Mouse (Mus musculus): ENCODE results near the gene Dtx3. TPM values are rescaled to one million over a fixed set of nuclear protein-coding genes. Genes with fewer than 3 reads are reported as not detected.
A peak's percentile ranks its signal among the peaks of the same experiment; 100 is the strongest.

Dtx3 gene
- polyA plus RNA-seq, 1 experiment from 2014 or later = 72.9 TPM

DNA sequence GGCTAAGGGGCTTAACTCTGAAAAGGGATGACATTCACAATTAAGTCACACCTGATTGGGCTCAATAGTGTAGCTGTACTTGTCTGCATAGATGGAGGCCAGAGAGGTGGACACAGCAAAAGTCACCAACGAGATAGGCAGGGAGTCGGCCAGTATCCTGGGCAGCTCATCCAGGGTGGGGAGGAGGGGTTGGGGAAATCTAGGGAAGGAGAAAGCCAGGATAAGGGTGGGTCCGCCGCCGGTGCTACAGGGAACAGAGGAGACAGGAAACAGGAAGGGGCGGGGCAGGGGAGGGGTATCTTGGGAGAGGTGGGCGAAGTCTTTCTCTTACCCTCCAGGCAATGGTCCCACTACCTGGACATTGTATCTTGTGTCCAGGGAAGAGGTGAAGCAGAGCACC lies 18.8 kb downstream of the Dtx3 start:
- H3K36me3 ChIP-seq (ENCODE audit: control insufficient read depth, insufficient read depth, low read length) = no peaks in the 10 kb centered on the region
- no peak overlapping the region for H3K9ac ChIP-seq (ENCODE audit: low read length)
- H3K27me3 ChIP-seq (ENCODE audit: control insufficient read depth, insufficient read depth, low read depth, low read length) = peaks cover 55% of the 10 kb centered on the region
- no peaks in the 10 kb centered on the region for H3K9me3 ChIP-seq (ENCODE audit: control insufficient read depth, low read length)
- WGBS = 8% methylated on average over 7 of the region's 7 CpGs
- H3K4me1 ChIP-seq (replicated peaks; ENCODE audit: control insufficient read depth, insufficient read depth, low read length) = peaks cover 12% of the 10 kb centered on the region
- H3K27ac ChIP-seq (ENCODE audit: low read length) = no peak overlapping the region
- no peak overlapping the region for H3K4me2 ChIP-seq (ENCODE audit: low read depth, low read length)
- ATAC-seq (ENCODE audit: low read depth) = no peak
- H3K4me3 ChIP-seq (ENCODE audit: low read length) = no peak overlapping the region

DNA sequence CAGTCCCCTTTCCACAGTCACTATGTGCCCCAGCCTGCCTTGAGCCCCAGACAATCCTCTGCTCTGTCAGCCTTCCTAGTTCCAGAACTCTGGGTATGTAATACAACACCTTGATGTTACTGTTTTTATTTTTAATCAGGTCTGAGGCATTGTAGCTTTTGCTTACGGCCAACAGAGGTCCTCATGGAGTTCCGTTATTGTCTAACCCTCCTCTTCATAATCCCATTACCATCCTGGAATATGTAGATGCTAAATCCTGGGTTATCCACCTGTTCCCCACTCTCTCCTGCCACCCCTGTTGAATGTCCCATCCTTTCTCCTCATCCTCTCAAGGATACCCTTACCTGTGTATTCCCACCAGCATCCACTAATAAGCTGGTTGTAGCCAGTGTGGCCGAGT lies 19.3 kb downstream of the Dtx3 start:
- Histone ChIP-seq H3K27me3 (ENCODE audit: control insufficient read depth, insufficient read depth, low read depth, low read length) (peaks cover 55% of the 10 kb centered on the region), H3K4me3 (ENCODE audit: low read length) (no peak overlapping the region), H3K4me2 (ENCODE audit: low read depth, low read length) (no peak overlapping the region), H3K36me3 (ENCODE audit: control insufficient read depth, insufficient read depth, low read length) (no peaks in the 10 kb centered on the region), H3K27ac (ENCODE audit: low read length) (no peak overlapping the region), H3K4me1 (replicated peaks; ENCODE audit: control insufficient read depth, insufficient read depth, low read length) (peaks cover 12% of the 10 kb centered on the region), H3K9me3 (ENCODE audit: control insufficient read depth, low read length) (no peaks in the 10 kb centered on the region), H3K9ac (ENCODE audit: low read length) (no peak overlapping the region)
- ATAC-seq (ENCODE audit: low read depth) = no peak
- WGBS = 32% methylated on average over 3 of the region's 3 CpGs

DNA sequence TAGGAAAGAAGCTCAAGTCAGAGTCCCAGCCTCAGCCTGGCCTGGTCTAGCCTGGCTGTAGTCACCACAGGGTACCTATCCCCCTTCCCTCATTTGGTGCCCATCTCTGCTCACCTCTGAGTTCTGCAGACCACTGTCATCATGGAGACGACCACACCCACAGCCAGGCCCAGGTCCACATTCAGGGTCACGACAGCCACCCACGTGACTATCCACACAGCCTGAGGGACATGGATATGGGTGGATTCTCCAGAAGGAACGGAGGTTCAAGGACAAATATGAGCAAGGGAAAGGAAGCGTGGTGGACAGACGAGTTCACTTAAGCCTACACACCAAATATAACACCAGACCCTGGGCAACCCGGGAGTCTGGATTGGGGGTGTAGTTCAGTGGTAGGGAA lies 21.4 kb downstream of the Dtx3 start:
- Histone ChIP-seq H3K36me3 (ENCODE audit: control insufficient read depth, insufficient read depth, low read length) (no peaks in the 10 kb centered on the region), H3K9me3 (ENCODE audit: control insufficient read depth, low read length) (no peaks in the 10 kb centered on the region), H3K4me1 (replicated peaks; ENCODE audit: control insufficient read depth, insufficient read depth, low read length) (peaks cover 18% of the 10 kb centered on the region), H3K4me3 (ENCODE audit: low read length) (no peak overlapping the region), H3K9ac (ENCODE audit: low read length) (no peak overlapping the region), H3K27me3 (ENCODE audit: control insufficient read depth, insufficient read depth, low read depth, low read length) (peaks cover 52% of the 10 kb centered on the region), H3K27ac (ENCODE audit: low read length) (no peak overlapping the region), H3K4me2 (ENCODE audit: low read depth, low read length) (no peak overlapping the region)
- ATAC-seq (ENCODE audit: low read depth) = no peak
- WGBS = 78% methylated on average over 7 of the region's 7 CpGs

DNA sequence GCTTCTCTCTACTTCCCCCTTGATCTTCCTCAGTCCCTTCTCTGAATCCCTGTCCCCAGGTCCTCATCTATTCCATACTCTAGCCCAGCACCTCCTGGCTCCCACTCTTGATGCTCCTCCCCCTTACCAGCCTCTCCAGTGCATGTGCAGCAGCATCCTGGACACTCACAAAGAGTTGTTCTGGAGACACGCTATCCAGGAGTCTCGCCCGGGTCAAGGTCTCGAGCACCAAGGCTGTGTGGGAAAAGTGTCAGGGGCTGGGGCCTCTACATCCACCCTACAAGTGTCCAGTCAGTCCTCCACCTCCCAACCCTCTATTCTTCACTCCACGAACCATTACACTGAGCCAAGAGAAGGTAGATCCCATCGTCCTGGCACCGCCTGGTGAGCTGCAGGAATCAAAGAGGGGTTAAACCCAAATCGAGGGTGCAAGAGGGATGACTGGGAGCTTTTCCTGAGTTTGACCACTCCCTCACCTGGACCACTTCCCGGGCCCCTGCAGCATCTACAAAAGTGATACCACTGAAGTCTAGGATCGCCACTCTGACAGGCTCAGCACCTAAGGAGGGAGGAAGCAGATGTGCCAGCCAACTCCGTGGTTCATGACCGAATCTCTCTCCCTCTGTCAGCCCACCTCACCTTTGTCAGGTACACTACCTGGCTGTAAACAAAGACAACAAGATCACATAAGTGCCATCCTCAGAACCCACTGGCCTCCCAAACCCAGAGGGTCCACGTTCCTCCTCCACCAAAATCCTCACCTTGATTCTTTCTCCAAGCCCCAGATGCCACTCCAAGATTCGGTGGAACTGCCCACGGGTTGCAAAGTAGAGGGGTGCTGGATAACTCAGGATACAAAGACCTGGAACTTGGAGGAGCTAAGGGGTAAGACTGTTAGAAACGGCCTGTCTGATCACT lies 22.1 kb downstream of the Dtx3 start:
- Histone ChIP-seq H3K9me3 (ENCODE audit: control insufficient read depth, low read length) (no peaks in the 10 kb centered on the region), H3K9ac (ENCODE audit: low read length) (no peak overlapping the region), H3K4me1 (replicated peaks; ENCODE audit: control insufficient read depth, insufficient read depth, low read length) (peaks cover 16% of the 10 kb centered on the region), H3K36me3 (ENCODE audit: control insufficient read depth, insufficient read depth, low read length) (no peaks in the 10 kb centered on the region), H3K4me3 (ENCODE audit: low read length) (no peak overlapping the region), H3K4me2 (ENCODE audit: low read depth, low read length) (no peak overlapping the region), H3K27ac (ENCODE audit: low read length) (no peak overlapping the region), H3K27me3 (ENCODE audit: control insufficient read depth, insufficient read depth, low read depth, low read length) (peaks cover 48% of the 10 kb centered on the region)
- no peak for ATAC-seq (ENCODE audit: low read depth)
- 81% methylated on average over 16 of the region's 16 CpGs for WGBS

DNA sequence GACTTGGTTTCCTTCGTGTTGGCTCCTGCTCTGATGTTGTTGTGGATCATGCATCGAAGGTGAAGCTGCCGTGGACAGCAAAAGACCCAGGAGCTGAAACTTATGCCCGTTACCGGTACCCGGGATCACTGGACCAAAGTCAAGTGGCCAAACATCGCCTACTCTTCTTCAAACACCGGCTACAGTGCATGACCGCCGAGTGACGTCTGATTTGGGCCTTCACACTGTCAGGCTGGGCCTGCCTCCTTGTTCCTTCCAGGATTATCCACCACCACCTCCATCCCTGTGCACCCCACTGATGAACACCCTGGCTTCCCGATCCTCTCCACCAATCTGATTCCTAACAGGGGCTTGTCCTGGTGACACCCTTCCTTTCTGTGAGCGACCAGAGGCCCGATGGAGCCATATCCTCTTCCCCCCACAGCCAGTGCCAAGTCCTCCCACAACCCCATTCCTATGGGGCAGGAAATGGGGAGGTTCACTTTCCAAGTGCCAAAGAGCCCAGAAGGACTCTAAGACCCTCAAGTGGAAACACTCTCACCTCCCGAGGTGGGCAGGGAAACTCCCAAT lies 23.8 kb downstream of the Dtx3 start:
- Histone ChIP-seq H3K4me2 (ENCODE audit: low read depth, low read length) (no peak overlapping the region), H3K4me3 (ENCODE audit: low read length) (no peak overlapping the region), H3K9me3 (ENCODE audit: control insufficient read depth, low read length) (no peaks in the 10 kb centered on the region), H3K4me1 (replicated peaks; ENCODE audit: control insufficient read depth, insufficient read depth, low read length) (peaks cover 10% of the 10 kb centered on the region), H3K9ac (ENCODE audit: low read length) (no peak overlapping the region), H3K27me3 (ENCODE audit: control insufficient read depth, insufficient read depth, low read depth, low read length) (peaks cover 49% of the 10 kb centered on the region), H3K36me3 (ENCODE audit: control insufficient read depth, insufficient read depth, low read length) (no peaks in the 10 kb centered on the region), H3K27ac (ENCODE audit: low read length) (no peak overlapping the region)
- no peak for ATAC-seq (ENCODE audit: low read depth)
- WGBS = 81% methylated on average over 15 of the region's 15 CpGs

DNA sequence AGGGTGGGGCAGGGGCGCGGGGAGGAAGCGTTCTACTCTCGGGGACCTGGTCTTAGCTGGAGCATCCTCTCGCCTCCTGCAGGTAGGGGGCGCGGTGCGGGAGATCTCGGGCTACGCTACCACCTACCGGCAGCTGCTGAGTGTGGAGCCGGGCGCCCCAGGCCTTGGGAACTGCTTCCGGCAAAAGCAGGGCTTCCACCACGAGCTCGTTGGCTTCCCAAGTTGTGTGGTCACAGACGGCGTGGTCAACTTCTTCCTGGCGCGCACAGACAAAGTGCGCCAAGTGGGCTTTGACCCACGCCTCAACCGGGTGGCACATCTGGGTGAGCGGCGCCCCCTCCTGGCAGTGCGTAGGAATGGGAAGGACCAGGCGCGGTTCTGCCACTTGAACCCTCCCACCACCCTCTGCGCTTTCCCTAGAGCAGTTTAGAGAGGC lies 24.7 kb downstream of the Dtx3 start:
- peak overlapping the region; percentile 47 for H3K4me3 ChIP-seq (ENCODE audit: low read length)
- no peaks in the 10 kb centered on the region for H3K36me3 ChIP-seq (ENCODE audit: control insufficient read depth, insufficient read depth, low read length)
- under 1% methylated on average over 29 of the region's 29 CpGs for WGBS
- peak; percentile 78 for ATAC-seq (ENCODE audit: low read depth)
- H3K4me2 ChIP-seq (ENCODE audit: low read depth, low read length) = peak overlapping the region; percentile 67
- no peak overlapping the region for H3K27ac ChIP-seq (ENCODE audit: low read length)
- peak overlapping the region; percentile 37 for H3K9ac ChIP-seq (ENCODE audit: low read length)
- no peaks in the 10 kb centered on the region for H3K9me3 ChIP-seq (ENCODE audit: control insufficient read depth, low read length)
- H3K4me1 ChIP-seq (replicated peaks; ENCODE audit: control insufficient read depth, insufficient read depth, low read length) = peaks cover 17% of the 10 kb centered on the region
- H3K27me3 ChIP-seq (ENCODE audit: control insufficient read depth, insufficient read depth, low read depth, low read length) = peaks cover 50% of the 10 kb centered on the region

DNA sequence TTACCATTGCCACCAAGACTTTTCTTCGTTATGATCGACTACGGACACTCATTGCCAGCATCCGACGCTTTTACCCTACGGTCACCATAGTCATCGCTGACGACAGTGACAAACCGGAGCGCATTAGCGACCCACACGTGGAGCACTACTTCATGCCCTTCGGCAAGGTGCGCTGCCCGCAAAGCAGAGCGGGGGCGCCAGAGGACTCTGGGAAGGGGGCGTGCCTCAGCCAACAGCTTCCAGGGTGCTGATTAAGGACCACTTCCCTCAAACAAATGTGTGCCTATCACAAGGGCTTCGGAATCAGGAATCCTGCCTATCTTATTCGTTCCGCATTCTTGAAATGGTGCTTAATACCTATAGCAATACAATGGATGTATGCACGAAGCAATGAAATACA lies 25.5 kb downstream of the Dtx3 start:
- ATAC-seq (ENCODE audit: low read depth) = no peak
- Histone ChIP-seq H3K9me3 (ENCODE audit: control insufficient read depth, low read length) (no peaks in the 10 kb centered on the region), H3K9ac (ENCODE audit: low read length) (no peak overlapping the region), H3K4me3 (ENCODE audit: low read length) (peak overlapping the region; percentile 47), H3K27me3 (ENCODE audit: control insufficient read depth, insufficient read depth, low read depth, low read length) (peaks cover 58% of the 10 kb centered on the region), H3K27ac (ENCODE audit: low read length) (no peak overlapping the region), H3K36me3 (ENCODE audit: control insufficient read depth, insufficient read depth, low read length) (no peaks in the 10 kb centered on the region), H3K4me1 (replicated peaks; ENCODE audit: control insufficient read depth, insufficient read depth, low read length) (peaks cover 24% of the 10 kb centered on the region), H3K4me2 (ENCODE audit: low read depth, low read length) (peak overlapping the region; percentile 67)
- WGBS = 3% methylated on average over 22 of the region's 22 CpGs

DNA sequence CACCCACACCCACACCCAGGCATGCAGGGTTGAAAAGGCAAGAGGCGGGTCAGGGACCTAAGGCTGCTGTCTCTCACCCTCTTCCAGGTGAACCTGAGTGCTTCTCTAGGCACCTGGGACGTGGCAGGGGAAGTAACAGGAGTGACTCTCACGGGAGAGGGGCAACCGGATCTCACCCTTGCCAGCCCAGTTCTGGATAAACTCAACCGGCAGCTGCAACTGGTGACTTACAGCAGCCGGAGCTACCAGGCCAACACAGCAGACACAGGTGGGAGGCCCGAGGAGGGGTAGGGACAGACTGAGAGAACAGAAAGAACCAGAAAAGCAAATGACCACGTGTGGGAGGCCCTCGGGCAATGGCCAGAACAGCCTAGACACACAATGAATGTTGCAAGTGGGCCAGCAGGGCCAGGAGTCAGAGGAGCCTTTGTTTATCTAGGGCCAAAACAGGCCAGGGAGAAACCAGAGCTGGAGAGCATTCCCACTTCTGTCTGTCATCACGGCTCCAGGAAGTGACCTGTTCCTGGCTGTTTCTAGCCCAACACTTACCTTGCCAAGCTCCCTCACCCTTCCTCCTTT lies 27.8 kb downstream of the Dtx3 start:
- H3K4me3 ChIP-seq (ENCODE audit: low read length) = no peak overlapping the region
- ATAC-seq (ENCODE audit: low read depth) = no peak
- H3K27ac ChIP-seq (ENCODE audit: low read length) = no peak overlapping the region
- no peak overlapping the region for H3K9ac ChIP-seq (ENCODE audit: low read length)
- H3K4me2 ChIP-seq (ENCODE audit: low read depth, low read length) = no peak overlapping the region
- H3K36me3 ChIP-seq (ENCODE audit: control insufficient read depth, insufficient read depth, low read length) = no peaks in the 10 kb centered on the region
- no peaks in the 10 kb centered on the region for H3K9me3 ChIP-seq (ENCODE audit: control insufficient read depth, low read length)
- peaks cover 67% of the 10 kb centered on the region for H3K27me3 ChIP-seq (ENCODE audit: control insufficient read depth, insufficient read depth, low read depth, low read length)
- 24% methylated on average over 10 of the region's 10 CpGs for WGBS
- peaks cover 26% of the 10 kb centered on the region for H3K4me1 ChIP-seq (replicated peaks; ENCODE audit: control insufficient read depth, insufficient read depth, low read length)

Data from lung, embryonic 16.5 days (tissue).